Mouse (Mus musculus): ENCODE data around the gene Elfn2. TPM values are rescaled to one million over a fixed set of nuclear protein-coding genes. Genes with fewer than 3 reads are reported as not detected.

The Elfn2 gene
- total RNA-seq, 2 experiments from 2014 or later = 1.8 to 3.4 TPM

Other genes with a start within 250 kb of the Elfn2 start
- gene Il2rb, start 223.5 kb downstream of the Elfn2 start, total RNA-seq (2021) = 1 to 10 TPM; 1.1 to 2.5 TPM
- gene C1qtnf6, start 187.4 kb downstream of the Elfn2 start, total RNA-seq (2021) = 10 to 100 TPM; 14.1 to 15.0 TPM
- gene Sstr3, start 174.1 kb downstream of the Elfn2 start, total RNA-seq (2021) = 1 to 10 TPM in 1 of 2 experiments, under 1 TPM in 1; 0.45 to 1.2 TPM
- gene Rac2, start 146.0 kb downstream of the Elfn2 start, total RNA-seq (2021) = 1 to 10 TPM; 4.2 to 8.9 TPM
- 1 to 10 TPM; 8.0 to 9.9 TPM for gene Cyth4, start 121.7 kb downstream of the Elfn2 start, total RNA-seq (2021)
- gene Mfng, start 54.7 kb upstream of the Elfn2 start, total RNA-seq (2021) = 10 to 100 TPM; 11.8 to 21.4 TPM
- gene Card10, start 84.3 kb upstream of the Elfn2 start, total RNA-seq (2021) = 1 to 10 TPM; 5.6 to 8.1 TPM
- gene Cdc42ep1, start 123.9 kb upstream of the Elfn2 start, total RNA-seq (2021) = 10 to 100 TPM; 36.2 to 53.1 TPM
- under 1 TPM in 1 of 2 experiments, not detected in 1; 0.54 TPM for gene Lgals2, start 136.8 kb upstream of the Elfn2 start, total RNA-seq (2021)
- 10 to 100 TPM; 55.2 to 57.2 TPM for gene Gga1, start 158.4 kb upstream of the Elfn2 start, total RNA-seq (2021)
- not detected for gene Gm49510, start 180.9 kb upstream of the Elfn2 start, total RNA-seq (2021)
- 1 to 10 TPM; 4.1 to 6.5 TPM for gene Sh3bp1, start 181.0 kb upstream of the Elfn2 start, total RNA-seq (2021)
- 1 to 10 TPM; 3.1 to 5.4 TPM for gene Pdxp, start 195.1 kb upstream of the Elfn2 start, total RNA-seq (2021)
- 100 to 1,000 TPM; 300 to 824 TPM for gene Lgals1, start 208.0 kb upstream of the Elfn2 start, total RNA-seq (2021)
- 10 to 100 TPM; 41.2 to 47.0 TPM for gene Nol12, start 216.2 kb upstream of the Elfn2 start, total RNA-seq (2021)
- gene Triobp, start 229.0 kb upstream of the Elfn2 start, total RNA-seq (2021) = 100 to 1,000 TPM in 1 of 2 experiments, 10 to 100 TPM in 1; 97.1 to 105 TPM